Mouse (Mus musculus) brain, adult 2 months (tissue): Measurements from ENCODE around the gene Shroom1.
A peak's percentile ranks its signal among the peaks of the same experiment; 100 is the strongest.
"Not testable (repeated sequence)": the region's sequence is repeated elsewhere in the genome, so short reads cannot be mapped to it uniquely, and the experiment has no call there.

Experiments used
- DNase-seq: peaks from one replicate; pipeline ENCODE4 v3.0.0; 2011; ENCODE audit warnings: low read depth, low spot score

Gene Shroom1

GRCm38 (mm10) chr11:53456474-53457371, at the start of gene Shroom1, which contains the start of gene Gm10447:
Shroom1 (plus strand) TSS chr11:53457205.
Gm10447 (minus strand) TSS chr11:53457110.
- DNase-seq = peak; percentile 78

- peak; percentile 72 for DNase-seq
Measured at GRCm38 (mm10) chr11:53411738-53412137, 45.3 kb upstream of the Shroom1 start.

- no peak for DNase-seq
Measured at GRCm38 (mm10) chr11:53413871-53414270, 43.1 kb upstream of the Shroom1 start.

GRCm38 (mm10) chr11:53418048-53418447, 39.0 kb upstream of the Shroom1 start:
- DNase-seq = no peak

GRCm38 (mm10) chr11:53423036-53423435, 34.0 kb upstream of the Shroom1 start, which contains the start of gene Leap2:
Leap2 (minus strand) TSS chr11:53423170.
- DNase-seq = no peak

GRCm38 (mm10) chr11:53424826-53425225, 32.2 kb upstream of the Shroom1 start:
- peak; percentile 29 for DNase-seq

- DNase-seq = peak; percentile 65
Measured at GRCm38 (mm10) chr11:53425251-53425650, 31.8 kb upstream of the Shroom1 start.

- DNase-seq = peak; percentile 39
Measured at GRCm38 (mm10) chr11:53425711-53426255, 31.2 kb upstream of the Shroom1 start.

GRCm38 (mm10) chr11:53426914-53427313, 30.1 kb upstream of the Shroom1 start:
- DNase-seq = not testable (repeated sequence)

GRCm38 (mm10) chr11:53427993-53428715, 28.9 kb upstream of the Shroom1 start:
- DNase-seq = no peak

- no peak for DNase-seq
Measured at GRCm38 (mm10) chr11:53428716-53429057, 28.3 kb upstream of the Shroom1 start.

GRCm38 (mm10) chr11:53429182-53429581, 27.8 kb upstream of the Shroom1 start:
- DNase-seq = no peak

- DNase-seq = no peak
Measured at GRCm38 (mm10) chr11:53430300-53430669, 26.7 kb upstream of the Shroom1 start.

- DNase-seq = peak; percentile 100
Measured at GRCm38 (mm10) chr11:53430670-53431346, 26.2 kb upstream of the Shroom1 start, which contains the start of the genes Uqcrq and Gdf9. Uqcrq (minus strand) TSS chr11:53430831. Gdf9 (plus strand) TSS chr11:53431023.

- DNase-seq = peak; percentile 27
Measured at GRCm38 (mm10) chr11:53431347-53432056, 25.5 kb upstream of the Shroom1 start.

GRCm38 (mm10) chr11:53433057-53433456, 23.9 kb upstream of the Shroom1 start:
- DNase-seq = no peak

GRCm38 (mm10) chr11:53435504-53435903, 21.5 kb upstream of the Shroom1 start:
- no peak for DNase-seq

- no peak for DNase-seq
Measured at GRCm38 (mm10) chr11:53436338-53436737, 20.7 kb upstream of the Shroom1 start.

- no peak for DNase-seq
Measured at GRCm38 (mm10) chr11:53441921-53442320, 15.1 kb upstream of the Shroom1 start.

GRCm38 (mm10) chr11:53443861-53444260, 13.1 kb upstream of the Shroom1 start:
- no peak for DNase-seq

GRCm38 (mm10) chr11:53445562-53445961, 11.4 kb upstream of the Shroom1 start:
- DNase-seq = no peak
